Mouse (Mus musculus) MEL (cell line): Measurements from ENCODE around the gene Tyw5.

Source experiments
- CTCF ChIP-seq, 3 experiments: IDR thresholded peaks in 2 of 3; conservative IDR thresholded peaks in 1 of 3; 2 replicates each; pipeline ENCODE4 v1.5.1; 2011 to 2012; ENCODE audit warnings: low read length in 3 of 3, low read depth in 2 of 3, mild to moderate bottlenecking in 2 of 3, improper control_type of control experiment in 1 of 3, inconsistent platforms in 1 of 3, mixed read lengths in 1 of 3, moderate library complexity in 1 of 3; ENCODE audit not compliant: control insufficient read depth in 1 of 3, insufficient read depth in 1 of 3, poor library complexity in 1 of 3, severe bottlenecking in 1 of 3
- MYC ChIP-seq: IDR thresholded peaks from 2 replicates; pipeline ENCODE4 v1.6.1; 2011; ENCODE audit warnings: low read depth, mild to moderate bottlenecking, low read length, improper control_type of control experiment, moderate library complexity

- TF ChIP-seq MYC (no peak), CTCF (IDR thresholded peaks at IDR 0.05 in 2 of 3, conservative IDR thresholded peaks at IDR 0.05 in 1 of 3; ENCODE audit: control insufficient read depth in 1 of 3, insufficient read depth in 1 of 3, low read depth in 2 of 3, low read length in 3 of 3, poor library complexity in 1 of 3, severe bottlenecking in 1 of 3) (no peak)
Observed at GRCm38 (mm10) chr1:57367446-57367845, 39.5 kb downstream of the Tyw5 start.
